Mouse (Mus musculus) heart, embryonic 15.5 days (tissue): Measurements from ENCODE around the gene 1700056E22Rik. TPM values are rescaled to one million over a fixed set of nuclear protein-coding genes. Genes with fewer than 3 reads are reported as not detected.

Source experiments
- ATAC-seq: fragments of 200-750 bp; cut with Nextera tagmentation; replicated peaks from 2 replicates; pipeline ENCODE4 v1.8.0; 2017; ENCODE audit warnings: low read depth, moderate TSS enrichment; ENCODE audit not compliant: insufficient number of reproducible peaks, insufficient read depth, low FRiP score
- H3K27ac ChIP-seq: fragments of 300-500 bp; sonication (generic); 2 replicates; pipeline ENCODE4 v1.5.1; 2015; ENCODE audit warnings: mild to moderate bottlenecking, inconsistent platforms
- H3K27me3 ChIP-seq: fragments of 300-500 bp; sonication (generic); 2 replicates; pipeline ENCODE4 v1.6.1; 2015; ENCODE audit warnings: inconsistent platforms
- H3K36me3 ChIP-seq: fragments of 300-500 bp; sonication (generic); 2 replicates; pipeline ENCODE4 v1.6.1; 2015; ENCODE audit warnings: mild to moderate bottlenecking, inconsistent platforms
- H3K4me1 ChIP-seq: fragments of 300-500 bp; sonication (generic); replicated peaks from 2 replicates; pipeline ENCODE4 v1.6.1; 2015; ENCODE audit warnings: inconsistent platforms
- H3K4me2 ChIP-seq: fragments of 300-500 bp; sonication (generic); 2 replicates; pipeline ENCODE4 v1.6.1; 2015; ENCODE audit warnings: inconsistent platforms, mild to moderate bottlenecking, moderate library complexity
- H3K4me3 ChIP-seq: fragments of 300-500 bp; sonication (generic); 2 replicates; pipeline ENCODE4 v1.5.1; 2015; ENCODE audit warnings: mild to moderate bottlenecking, inconsistent platforms
- H3K9ac ChIP-seq: fragments of 300-500 bp; sonication (generic); 2 replicates; pipeline ENCODE4 v1.6.1; 2015; ENCODE audit warnings: mild to moderate bottlenecking, inconsistent platforms
- H3K9me3 ChIP-seq: fragments of 300-500 bp; sonication (generic); replicated peaks from 2 replicates; pipeline ENCODE4 v1.6.1; 2016; ENCODE audit warnings: inconsistent platforms
- WGBS: fragments of 180-500 bp; shearing (Covaris S2); methylation state at CpG from one replicate; pipeline ENCODE4 v1.1.7; 2015; ENCODE audit warnings: mixed read lengths; 5-methylcytosine and 5-hydroxymethylcytosine counted together
- polyA plus RNA-seq: library from polyadenylated mRNA; unstranded; fragments of >200 nt; fragmentation: Nextera tagmentation; extraction: Ambion mirVana; gene quantifications from 2 replicates; pipeline ENCODE4 v1.2.1, GENCODE M21; 2015

The 1700056E22Rik gene
- 1.7 and 2.1 TPM in 2 replicates for polyA plus RNA-seq

DNA sequence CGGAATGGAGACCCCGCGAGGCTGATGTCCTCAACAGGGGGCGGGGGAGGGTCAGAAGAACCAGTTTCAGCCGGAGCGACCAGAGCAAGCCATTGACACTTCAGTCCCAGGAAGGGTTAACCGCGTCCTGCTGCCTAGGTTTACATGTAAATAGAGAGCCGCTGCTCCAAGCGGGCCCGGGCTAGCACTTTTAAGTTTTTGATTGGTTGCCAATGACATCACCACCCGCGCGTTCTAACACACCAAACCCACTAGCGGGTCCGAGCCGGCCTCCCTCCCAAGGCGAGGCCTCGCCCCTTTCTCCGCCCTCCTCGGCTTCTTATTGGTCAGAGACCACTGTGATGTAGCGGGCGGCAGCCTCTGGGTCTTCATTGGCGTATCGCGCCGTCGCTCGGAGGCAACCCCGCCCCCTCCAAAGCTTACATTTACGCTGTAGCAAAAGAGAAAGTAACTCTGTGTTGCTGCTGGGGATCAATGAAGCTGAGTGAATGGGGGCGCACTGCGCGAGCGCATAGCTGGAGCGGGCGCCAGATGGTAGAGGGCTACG lies at the start of gene 1700056E22Rik:
1700056E22Rik (minus strand) TSS at position 291 of the 547 bp plus-strand sequence.
- Histone ChIP-seq H3K9ac (peak within 1 kb of the TSS; percentile 93), H3K4me3 (peak within 1 kb of the TSS; percentile 80), H3K27ac (peak within 1 kb of the TSS; percentile 98), H3K4me2 (peak within 1 kb of the TSS; percentile 87), H3K27me3 (no peaks in the 10 kb centered on the region), H3K4me1 (peaks cover 27% of the 10 kb centered on the region), H3K9me3 (no peaks in the 10 kb centered on the region), H3K36me3 (0 out of 2 replicates have a peak, but pooled peaks cover 4% of the 10 kb centered on the region)
- WGBS, result under 1% methylated on average over 38 of the region's 38 CpGs
- peak; percentile 98 for ATAC-seq

DNA sequence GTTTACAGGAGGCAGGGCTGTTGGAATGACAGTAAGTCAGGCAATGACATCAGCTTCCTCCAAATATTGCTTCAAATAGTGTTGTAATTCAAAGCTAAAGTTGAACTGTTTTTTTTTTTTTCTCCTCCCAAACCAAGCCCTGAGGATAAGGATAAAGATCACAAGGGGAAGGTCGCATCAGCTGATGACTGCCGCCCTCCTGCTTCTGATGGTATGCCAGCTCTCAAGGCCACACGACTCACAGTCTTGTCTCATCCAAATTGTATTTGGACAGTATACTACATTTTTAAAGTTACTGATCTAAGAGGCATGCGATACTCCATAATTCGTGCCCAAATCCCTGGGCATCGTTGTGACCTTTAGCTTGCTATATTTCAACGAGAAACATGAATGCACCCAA lies 49.1 kb upstream of the 1700056E22Rik start:
- Histone ChIP-seq H3K9ac (no peak overlapping the region), H3K4me2 (no peak overlapping the region), H3K9me3 (no peaks in the 10 kb centered on the region), H3K4me1 (no peaks in the 10 kb centered on the region), H3K27ac (no peak overlapping the region), H3K4me3 (no peak overlapping the region), H3K27me3 (no peaks in the 10 kb centered on the region), H3K36me3 (no peaks in the 10 kb centered on the region)
- no peak for ATAC-seq
- 72% methylated on average over 7 of the region's 7 CpGs for WGBS

DNA sequence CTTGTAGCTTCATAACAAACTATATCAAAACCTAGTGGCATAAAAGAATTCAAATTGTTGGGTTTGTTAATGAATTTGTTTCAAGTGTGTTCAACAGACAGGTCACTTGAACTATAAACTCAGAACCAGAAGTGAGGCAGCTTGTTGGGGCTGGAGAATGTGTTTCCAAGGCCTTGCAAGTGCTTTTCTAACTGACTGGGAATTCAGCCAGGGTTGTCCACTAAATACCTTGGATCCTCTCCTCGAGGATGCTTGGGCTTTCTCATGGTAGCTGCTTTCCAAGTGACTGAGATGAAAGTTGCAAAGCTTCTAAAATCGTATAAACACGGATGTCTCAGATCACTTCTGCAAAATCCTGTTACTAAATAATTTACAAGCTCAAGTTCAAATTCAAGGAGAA lies 48.6 kb upstream of the 1700056E22Rik start:
- Histone ChIP-seq H3K4me2 (no peak overlapping the region), H3K9me3 (no peaks in the 10 kb centered on the region), H3K9ac (no peak overlapping the region), H3K27me3 (no peaks in the 10 kb centered on the region), H3K27ac (no peak overlapping the region), H3K36me3 (no peaks in the 10 kb centered on the region), H3K4me1 (no peaks in the 10 kb centered on the region), H3K4me3 (no peak overlapping the region)
- 59% methylated on average over 3 of the region's 3 CpGs for WGBS
- ATAC-seq, result no peak

DNA sequence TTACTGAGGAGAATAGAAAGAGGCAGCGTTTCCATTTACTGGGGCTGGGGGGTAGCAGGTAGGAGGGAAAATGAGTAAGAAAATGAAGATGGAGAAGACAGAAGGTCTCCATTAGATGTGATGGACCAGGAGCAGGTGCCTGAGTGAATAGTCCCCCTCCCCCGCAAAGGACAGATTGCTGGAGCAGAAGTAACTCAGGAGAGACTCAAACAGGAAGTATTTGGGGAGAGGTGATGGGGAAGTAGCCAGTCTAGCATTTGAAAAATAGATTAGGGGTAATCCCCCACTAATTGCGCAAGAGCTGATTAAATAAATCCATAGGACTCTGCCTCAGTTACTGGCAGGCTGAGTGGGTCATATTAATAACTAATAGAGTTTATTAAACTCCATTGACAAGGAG lies 45.2 kb upstream of the 1700056E22Rik start:
- no peaks in the 10 kb centered on the region for H3K27me3 ChIP-seq
- ATAC-seq, result no peak
- 91% methylated on average over 3 of the region's 3 CpGs for WGBS

DNA sequence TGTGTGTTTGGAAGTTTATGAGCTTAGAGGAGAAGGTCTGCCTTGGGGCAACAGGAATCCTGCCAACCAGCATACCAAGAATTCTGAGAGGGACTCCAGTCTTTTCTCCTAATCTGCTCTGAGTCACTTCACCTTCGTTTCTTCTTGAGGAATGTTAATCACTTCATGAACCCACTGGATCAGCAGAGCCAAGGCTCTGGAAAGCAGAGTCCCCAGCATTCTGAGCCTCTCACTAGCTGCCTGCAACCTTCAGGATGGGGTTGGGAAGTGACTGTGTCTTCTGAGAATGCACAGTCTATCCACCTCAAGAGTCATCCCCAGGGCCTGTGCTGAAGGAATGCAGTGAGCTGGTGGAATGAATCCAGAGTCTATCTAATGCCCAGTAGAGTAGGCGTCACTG lies 42.7 kb upstream of the 1700056E22Rik start:
- Histone ChIP-seq H3K4me1 (peaks cover 10% of the 10 kb centered on the region), H3K27ac (no peak overlapping the region), H3K9ac (no peak overlapping the region), H3K4me2 (no peak overlapping the region), H3K36me3 (peaks cover 15% of the 10 kb centered on the region), H3K4me3 (no peak overlapping the region), H3K9me3 (no peaks in the 10 kb centered on the region), H3K27me3 (no peaks in the 10 kb centered on the region)
- ATAC-seq, result no peak
- WGBS, result 25% methylated on average over 2 of the region's 2 CpGs

More for the DNA sequence above, 45.2 kb upstream of the 1700056E22Rik start:
- Histone ChIP-seq H3K27ac (no peak overlapping the region), H3K9me3 (no peaks in the 10 kb centered on the region), H3K4me2 (no peak overlapping the region), H3K4me1 (peaks cover 10% of the 10 kb centered on the region), H3K4me3 (no peak overlapping the region), H3K36me3 (peaks cover 4% of the 10 kb centered on the region; the same call in 1 of the 2 replicates), H3K9ac (no peak overlapping the region)

DNA sequence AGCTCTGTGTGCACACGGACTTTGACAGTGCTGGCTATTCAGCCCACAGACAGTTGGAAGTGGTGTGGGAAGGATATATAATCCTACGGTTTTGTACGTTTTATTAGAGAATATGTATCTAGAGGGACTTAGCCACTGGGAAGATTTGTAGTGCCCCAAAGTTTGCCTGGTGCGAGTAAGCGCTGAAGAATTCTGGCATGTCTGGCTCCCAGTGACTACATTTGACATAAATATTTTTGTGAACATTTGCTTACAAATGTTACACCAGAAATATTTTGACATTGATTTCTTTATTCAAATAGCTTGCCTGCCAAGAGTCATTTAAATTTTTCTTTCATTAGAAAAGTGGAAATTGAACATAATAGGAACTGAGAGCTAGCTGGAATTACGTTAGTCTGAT lies 42.0 kb upstream of the 1700056E22Rik start:
- H3K4me1 ChIP-seq, result peaks cover 10% of the 10 kb centered on the region
- no peaks in the 10 kb centered on the region for H3K27me3 ChIP-seq
- no peak for ATAC-seq
- H3K4me2 ChIP-seq, result no peak overlapping the region
- H3K27ac ChIP-seq, result 0 out of 2 replicates have a peak overlapping the region, but pooled peaks have one; percentile 7
- H3K9ac ChIP-seq, result no peak overlapping the region
- no peak overlapping the region for H3K4me3 ChIP-seq
- 70% methylated on average over 6 of the region's 6 CpGs for WGBS
- H3K9me3 ChIP-seq, result no peaks in the 10 kb centered on the region
- H3K36me3 ChIP-seq, result peaks cover 15% of the 10 kb centered on the region

DNA sequence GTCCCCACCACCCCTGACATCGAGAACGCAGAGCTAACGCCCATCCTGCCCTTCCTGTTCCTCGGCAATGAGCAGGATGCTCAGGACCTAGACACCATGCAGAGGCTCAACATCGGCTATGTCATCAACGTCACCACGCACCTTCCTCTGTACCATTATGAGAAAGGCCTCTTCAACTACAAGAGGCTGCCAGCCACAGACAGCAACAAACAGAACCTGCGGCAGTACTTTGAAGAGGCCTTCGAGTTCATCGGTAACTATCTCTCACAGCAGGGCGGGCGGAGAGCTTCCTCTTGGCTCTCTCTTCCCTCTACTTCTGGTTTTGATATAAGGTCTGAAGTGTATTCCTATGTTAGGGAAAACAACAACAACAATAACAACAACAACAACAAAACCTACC lies 34.9 kb upstream of the 1700056E22Rik start:
- Histone ChIP-seq H3K27ac (no peak overlapping the region), H3K9me3 (no peaks in the 10 kb centered on the region), H3K4me1 (peaks cover 24% of the 10 kb centered on the region; the same call in 1 of the 2 replicates), H3K4me3 (no peak overlapping the region), H3K27me3 (no peaks in the 10 kb centered on the region), H3K4me2 (no peak overlapping the region), H3K36me3 (peaks cover 22% of the 10 kb centered on the region), H3K9ac (no peak overlapping the region)
- 89% methylated on average over 12 of the region's 12 CpGs for WGBS
- no peak for ATAC-seq

DNA sequence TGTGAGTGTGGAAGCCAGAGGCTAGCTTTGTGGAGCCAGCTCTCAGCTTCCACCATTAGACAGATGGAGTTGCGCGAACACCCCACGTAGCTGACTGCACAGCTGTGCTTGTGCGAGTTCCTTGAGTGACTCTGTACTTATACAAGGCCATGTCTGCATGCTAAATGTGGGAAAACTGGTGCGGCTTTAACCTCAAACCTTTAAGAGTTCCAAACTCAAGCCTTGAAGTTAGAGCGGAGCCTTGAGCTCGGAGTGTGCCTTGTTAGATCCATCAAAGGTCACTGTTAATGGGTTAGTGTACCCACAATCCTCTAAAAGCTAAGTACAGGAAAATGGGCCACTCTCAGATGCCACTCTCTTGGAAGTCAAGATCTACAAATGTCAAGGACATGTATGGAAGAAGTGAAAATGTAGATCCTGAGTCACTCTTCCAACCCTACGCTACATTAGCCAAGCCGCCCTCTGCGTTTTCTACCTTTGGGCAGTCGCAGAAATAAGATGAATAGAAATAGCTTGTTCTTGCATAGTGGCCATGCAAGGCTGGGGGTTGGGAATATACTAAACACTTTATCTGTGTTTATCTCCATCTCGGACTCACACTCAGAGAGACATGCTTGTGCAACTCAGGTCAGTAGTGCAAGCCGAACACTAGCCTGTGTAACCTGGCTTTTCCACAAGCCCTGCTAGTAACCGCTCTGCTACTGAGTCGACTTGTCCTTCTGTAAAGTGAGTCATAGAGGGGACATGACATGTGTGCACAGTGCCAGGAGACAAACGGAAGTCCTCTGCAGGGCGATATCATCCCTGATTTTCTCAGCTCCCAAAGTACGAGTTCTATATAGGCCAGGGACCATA lies 33.8 kb upstream of the 1700056E22Rik start:
- 88% methylated on average over 18 of the region's 18 CpGs for WGBS
- no peak overlapping the region for H3K9ac ChIP-seq
- no peak for ATAC-seq
- H3K27me3 ChIP-seq, result no peaks in the 10 kb centered on the region
- peaks cover 14% of the 10 kb centered on the region for H3K36me3 ChIP-seq
- no peak overlapping the region for H3K4me3 ChIP-seq
- no peak overlapping the region for H3K4me2 ChIP-seq
- no peak overlapping the region for H3K27ac ChIP-seq
- H3K4me1 ChIP-seq, result peaks cover 28% of the 10 kb centered on the region
- no peaks in the 10 kb centered on the region for H3K9me3 ChIP-seq

DNA sequence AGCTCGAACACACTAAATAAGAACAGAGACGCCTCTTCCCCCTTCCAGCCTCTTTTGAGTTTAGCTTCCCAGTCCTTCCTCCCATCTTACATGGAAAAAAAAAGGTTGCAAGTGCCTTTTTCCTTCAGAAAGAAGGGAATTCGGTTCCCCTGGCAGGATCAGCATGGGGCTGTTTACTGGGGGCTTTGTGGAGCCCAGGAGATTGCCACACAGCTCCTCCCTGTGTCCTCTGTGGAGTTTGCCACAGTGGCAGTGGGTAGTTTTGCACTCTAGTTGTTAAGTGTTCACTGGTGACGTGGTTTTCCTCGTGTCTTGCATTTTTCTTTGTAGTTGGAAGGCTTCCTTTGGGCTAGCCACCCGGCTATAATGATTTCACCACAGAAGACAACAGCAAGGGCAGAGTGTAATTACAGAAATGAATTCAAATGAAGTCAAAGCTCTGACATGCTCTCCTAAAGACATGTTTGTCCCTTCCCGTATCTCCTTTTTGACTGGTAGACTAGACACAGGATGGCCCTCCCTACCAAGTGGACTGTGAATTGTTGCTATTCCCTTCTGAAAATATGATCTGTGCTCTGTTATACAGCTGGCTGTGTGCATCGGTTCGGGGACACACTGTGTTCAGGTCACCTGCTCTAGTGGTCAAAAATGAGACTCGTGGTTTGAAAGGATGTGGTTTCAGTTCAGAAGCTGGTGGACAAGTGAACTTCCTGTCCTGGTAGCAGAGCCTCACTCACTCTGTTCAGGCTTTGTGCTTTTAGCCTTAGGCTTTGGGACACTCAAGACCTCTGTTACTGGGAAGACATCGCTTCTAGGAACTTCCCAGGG lies 32.6 kb upstream of the 1700056E22Rik start:
- Histone ChIP-seq H3K9ac (no peak overlapping the region), H3K4me1 (peaks cover 29% of the 10 kb centered on the region), H3K27me3 (no peaks in the 10 kb centered on the region), H3K27ac (no peak overlapping the region; the same call in 1 of the 2 replicates), H3K9me3 (no peaks in the 10 kb centered on the region), H3K36me3 (peaks cover 13% of the 10 kb centered on the region), H3K4me2 (no peak overlapping the region), H3K4me3 (no peak overlapping the region)
- ATAC-seq, result no peak
- 72% methylated on average over 11 of the region's 11 CpGs for WGBS

DNA sequence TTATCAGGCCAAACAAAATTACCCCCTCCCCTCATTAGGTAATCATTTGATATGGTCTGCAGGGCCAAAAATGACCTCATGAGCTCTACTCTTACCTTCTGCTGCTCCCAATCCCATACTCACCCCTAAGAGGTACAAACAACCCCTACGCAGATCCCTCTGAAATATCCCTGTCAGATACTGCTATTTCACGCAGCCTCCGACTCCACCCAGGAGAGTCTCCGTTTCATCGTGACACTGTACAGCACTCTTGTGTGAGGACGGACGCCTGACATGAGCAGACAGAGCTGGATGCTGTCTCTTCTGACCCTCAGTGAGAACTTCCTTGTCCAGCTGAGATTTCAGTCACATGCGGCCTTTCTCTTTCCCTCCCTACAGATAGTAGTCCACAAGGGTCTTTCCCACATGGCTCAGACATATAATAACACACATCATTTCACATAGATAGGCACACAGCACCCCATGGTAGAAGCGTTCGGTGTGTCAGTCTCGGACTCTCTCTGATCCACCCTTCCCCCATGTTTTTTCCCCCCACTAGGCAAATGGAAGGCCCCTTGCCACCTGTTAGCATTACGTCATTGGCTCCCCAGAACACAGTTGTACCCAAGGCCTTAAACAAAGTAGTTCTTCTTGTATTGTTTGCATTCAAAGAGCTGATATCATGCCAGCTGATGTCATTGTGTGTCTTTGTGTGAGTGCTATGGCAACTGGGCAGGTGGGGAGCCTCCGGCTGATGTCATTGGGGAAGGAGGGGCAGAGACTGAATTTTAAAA lies 31.7 kb upstream of the 1700056E22Rik start:
- Histone ChIP-seq H3K4me2 (no peak overlapping the region), H3K27ac (0 out of 2 replicates have a peak overlapping the region, but pooled peaks have one; percentile 23), H3K4me3 (no peak overlapping the region), H3K36me3 (peaks cover 13% of the 10 kb centered on the region), H3K27me3 (no peaks in the 10 kb centered on the region), H3K9ac (no peak overlapping the region), H3K4me1 (peaks cover 38% of the 10 kb centered on the region), H3K9me3 (no peaks in the 10 kb centered on the region)
- no peak for ATAC-seq
- WGBS, result 73% methylated on average over 13 of the region's 13 CpGs
